Mouse (Mus musculus): Measurements from ENCODE around the gene Nsdhl. TPM values are rescaled to one million over a fixed set of nuclear protein-coding genes. Genes with fewer than 3 reads are reported as not detected.

Gene Nsdhl
- 26.7 and 27.1 TPM in 2 replicates for polyA plus RNA-seq (2012; rRNA removed)
- 23.2 and 23.9 TPM in 2 replicates for polyA plus RNA-seq (2014; fragmentation: Nextera tagmentation; extraction: Ambion mirVana)

GRCm38 (mm10) chrX:72917884-72918681, at the start of gene Nsdhl, which contains the start of gene Cetn2:
Nsdhl (plus strand) TSS chrX:72918557.
Cetn2 (minus strand) TSS chrX:72918411.
- TF ChIP-seq POLR2A (IDR thresholded peaks at IDR 0.05; ENCODE audit: borderline replicate concordance, extremely low read depth, insufficient read depth, insufficient read length), result no peak
- WGBS, result 19% methylated on average over 41 of the region's 41 CpGs

GRCm38 (mm10) chrX:72895388-72896054, 22.8 kb upstream of the Nsdhl start:
- H3K4me3 ChIP-seq (replicated peaks; ENCODE audit: low read length), result no peak overlapping the region
- no peak overlapping the region for H3K4me2 ChIP-seq (replicated peaks; ENCODE audit: low read depth, low read length, severe bottlenecking)
- H3K4me1 ChIP-seq (ENCODE audit: control insufficient read depth, insufficient read depth, low read length), result no peaks in the 10 kb centered on the region
- no peak overlapping the region for H3K27ac ChIP-seq (replicated peaks; ENCODE audit: low read depth, low read length)
- H3K9me3 ChIP-seq (ENCODE audit: control insufficient read depth, low read length), result no peaks in the 10 kb centered on the region
- ATAC-seq (ENCODE audit: low FRiP score, low read depth) (no peak), DNase-seq (ENCODE audit: low spot score) (no peak)
- no peak for TF ChIP-seq POLR2A (IDR thresholded peaks at IDR 0.05; ENCODE audit: borderline replicate concordance, extremely low read depth, insufficient read depth, insufficient read length)
- 68% methylated on average over 5 of the region's 5 CpGs for WGBS
- H3K36me3 ChIP-seq (ENCODE audit: control insufficient read depth, insufficient read depth, low read length), result no peaks in the 10 kb centered on the region
- no peak overlapping the region for H3K9ac ChIP-seq (ENCODE audit: low read depth, low read length, severe bottlenecking)
- no peaks in the 10 kb centered on the region for H3K27me3 ChIP-seq (ENCODE audit: control insufficient read depth, insufficient read depth, low read length)

More at GRCm38 (mm10) chrX:72917884-72918681, at the start of gene Nsdhl, which contains the start of gene Cetn2:
- Histone ChIP-seq H3K4me2 (replicated peaks; ENCODE audit: low read depth, low read length, severe bottlenecking) (peak within 1 kb of the TSS; percentile 52), H3K4me1 (ENCODE audit: control insufficient read depth, insufficient read depth, low read length) (no peaks in the 10 kb centered on the region), H3K9me3 (ENCODE audit: control insufficient read depth, low read length) (no peaks in the 10 kb centered on the region), H3K27ac (replicated peaks; ENCODE audit: low read depth, low read length) (no peak within 1 kb of the TSS), H3K36me3 (ENCODE audit: control insufficient read depth, insufficient read depth, low read length) (no peaks in the 10 kb centered on the region), H3K27me3 (ENCODE audit: control insufficient read depth, insufficient read depth, low read length) (no peaks in the 10 kb centered on the region), H3K9ac (ENCODE audit: low read depth, low read length, severe bottlenecking) (peak within 1 kb of the TSS; percentile 50), H3K4me3 (replicated peaks; ENCODE audit: low read length) (peak within 1 kb of the TSS; percentile 53)
- DNase-seq (ENCODE audit: low spot score) (peak; percentile 91), ATAC-seq (ENCODE audit: low FRiP score, low read depth) (peak; percentile 100)

GRCm38 (mm10) chrX:72896055-72896437, 22.3 kb upstream of the Nsdhl start:
- Histone ChIP-seq H3K9ac (ENCODE audit: low read depth, low read length, severe bottlenecking) (no peak overlapping the region), H3K4me2 (replicated peaks; ENCODE audit: low read depth, low read length, severe bottlenecking) (no peak overlapping the region), H3K9me3 (ENCODE audit: control insufficient read depth, low read length) (no peaks in the 10 kb centered on the region), H3K4me3 (replicated peaks; ENCODE audit: low read length) (no peak overlapping the region), H3K36me3 (ENCODE audit: control insufficient read depth, insufficient read depth, low read length) (no peaks in the 10 kb centered on the region), H3K27ac (replicated peaks; ENCODE audit: low read depth, low read length) (no peak overlapping the region), H3K27me3 (ENCODE audit: control insufficient read depth, insufficient read depth, low read length) (no peaks in the 10 kb centered on the region), H3K4me1 (ENCODE audit: control insufficient read depth, insufficient read depth, low read length) (no peaks in the 10 kb centered on the region)
- no peak for DNase-seq (ENCODE audit: low spot score)
- 65% methylated on average over 1 of the region's 1 CpGs for WGBS
- no peak for TF ChIP-seq POLR2A (IDR thresholded peaks at IDR 0.05; ENCODE audit: borderline replicate concordance, extremely low read depth, insufficient read depth, insufficient read length)
- no peak for ATAC-seq (ENCODE audit: low FRiP score, low read depth)

- whole genome bisulfite sequencing, result 33% methylated on average over 1 of the region's 1 CpGs
- Histone ChIP-seq H3K4me2 (replicated peaks; ENCODE audit: low read depth, low read length, severe bottlenecking) (no peak overlapping the region), H3K9me3 (ENCODE audit: control insufficient read depth, low read length) (no peaks in the 10 kb centered on the region), H3K36me3 (ENCODE audit: control insufficient read depth, insufficient read depth, low read length) (no peaks in the 10 kb centered on the region), H3K27me3 (ENCODE audit: control insufficient read depth, insufficient read depth, low read length) (no peaks in the 10 kb centered on the region), H3K9ac (ENCODE audit: low read depth, low read length, severe bottlenecking) (no peak overlapping the region), H3K27ac (replicated peaks; ENCODE audit: low read depth, low read length) (no peak overlapping the region), H3K4me3 (replicated peaks; ENCODE audit: low read length) (no peak overlapping the region), H3K4me1 (ENCODE audit: control insufficient read depth, insufficient read depth, low read length) (no peaks in the 10 kb centered on the region)
- DNase-seq (ENCODE audit: low spot score) (no peak), ATAC-seq (ENCODE audit: low FRiP score, low read depth) (no peak)
- no peak for TF ChIP-seq POLR2A (IDR thresholded peaks at IDR 0.05; ENCODE audit: borderline replicate concordance, extremely low read depth, insufficient read depth, insufficient read length)
These were observed 15.8 kb upstream of the Nsdhl start for GRCm38 (mm10) chrX:72902530-72902929.

GRCm38 (mm10) chrX:72907619-72908403, 10.5 kb upstream of the Nsdhl start:
- no peak for TF ChIP-seq POLR2A (IDR thresholded peaks at IDR 0.05; ENCODE audit: borderline replicate concordance, extremely low read depth, insufficient read depth, insufficient read length)
- no peak overlapping the region for H3K27ac ChIP-seq (replicated peaks; ENCODE audit: low read depth, low read length)
- H3K27me3 ChIP-seq (ENCODE audit: control insufficient read depth, insufficient read depth, low read length), result no peaks in the 10 kb centered on the region
- no peak overlapping the region for H3K9ac ChIP-seq (ENCODE audit: low read depth, low read length, severe bottlenecking)
- 79% methylated on average over 6 of the region's 6 CpGs for whole genome bisulfite sequencing
- H3K36me3 ChIP-seq (ENCODE audit: control insufficient read depth, insufficient read depth, low read length), result no peaks in the 10 kb centered on the region
- no peak for ATAC-seq (ENCODE audit: low FRiP score, low read depth)
- no peaks in the 10 kb centered on the region for H3K4me1 ChIP-seq (ENCODE audit: control insufficient read depth, insufficient read depth, low read length)
- H3K9me3 ChIP-seq (ENCODE audit: control insufficient read depth, low read length), result no peaks in the 10 kb centered on the region
- no peak overlapping the region for H3K4me2 ChIP-seq (replicated peaks; ENCODE audit: low read depth, low read length, severe bottlenecking)
- DNase-seq (ENCODE audit: low spot score), result no peak
- H3K4me3 ChIP-seq (replicated peaks; ENCODE audit: low read length), result no peak overlapping the region

Measured in limb, embryonic 14.5 days (tissue).